Mouse (Mus musculus): ENCODE measurements around the gene Itgav. TPM values are rescaled to one million over a fixed set of nuclear protein-coding genes. Genes with fewer than 3 reads are reported as not detected.
A peak's percentile ranks its signal among the peaks of the same experiment; 100 is the strongest.

The Itgav gene
- polyA plus RNA-seq, 2 experiments = 4.1 to 11.2 TPM

DNA sequence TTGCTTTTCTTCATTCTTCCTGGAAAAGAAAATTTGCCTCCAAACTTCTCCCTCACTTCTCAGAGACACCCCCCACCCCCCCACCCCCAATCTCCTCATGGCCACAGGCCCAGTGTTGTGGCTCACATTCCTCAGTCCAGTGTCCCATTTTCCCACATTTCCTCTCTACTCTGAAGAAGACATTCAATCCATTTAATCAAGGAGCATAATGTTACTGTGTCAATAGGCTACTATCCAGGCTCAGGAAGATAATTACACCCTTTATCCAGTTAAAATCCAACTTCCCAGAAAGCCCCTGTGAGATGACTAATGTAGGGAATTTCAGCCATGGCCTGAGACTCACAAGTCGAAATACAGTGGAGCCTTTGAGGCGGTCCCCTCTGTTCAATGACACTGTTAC lies 33.8 kb upstream of the Itgav start:
- TF ChIP-seq CTCF (IDR thresholded peaks at IDR 0.05; ENCODE audit: low read depth) (no peak), EP300 (IDR thresholded peaks at IDR 0.05; ENCODE audit: low read depth) (no peak)
- WGBS (ENCODE audit: insufficient replicate concordance) = 43% methylated on average over 2 of the region's 2 CpGs
- no peak for ATAC-seq (ENCODE audit: insufficient read depth)

DNA sequence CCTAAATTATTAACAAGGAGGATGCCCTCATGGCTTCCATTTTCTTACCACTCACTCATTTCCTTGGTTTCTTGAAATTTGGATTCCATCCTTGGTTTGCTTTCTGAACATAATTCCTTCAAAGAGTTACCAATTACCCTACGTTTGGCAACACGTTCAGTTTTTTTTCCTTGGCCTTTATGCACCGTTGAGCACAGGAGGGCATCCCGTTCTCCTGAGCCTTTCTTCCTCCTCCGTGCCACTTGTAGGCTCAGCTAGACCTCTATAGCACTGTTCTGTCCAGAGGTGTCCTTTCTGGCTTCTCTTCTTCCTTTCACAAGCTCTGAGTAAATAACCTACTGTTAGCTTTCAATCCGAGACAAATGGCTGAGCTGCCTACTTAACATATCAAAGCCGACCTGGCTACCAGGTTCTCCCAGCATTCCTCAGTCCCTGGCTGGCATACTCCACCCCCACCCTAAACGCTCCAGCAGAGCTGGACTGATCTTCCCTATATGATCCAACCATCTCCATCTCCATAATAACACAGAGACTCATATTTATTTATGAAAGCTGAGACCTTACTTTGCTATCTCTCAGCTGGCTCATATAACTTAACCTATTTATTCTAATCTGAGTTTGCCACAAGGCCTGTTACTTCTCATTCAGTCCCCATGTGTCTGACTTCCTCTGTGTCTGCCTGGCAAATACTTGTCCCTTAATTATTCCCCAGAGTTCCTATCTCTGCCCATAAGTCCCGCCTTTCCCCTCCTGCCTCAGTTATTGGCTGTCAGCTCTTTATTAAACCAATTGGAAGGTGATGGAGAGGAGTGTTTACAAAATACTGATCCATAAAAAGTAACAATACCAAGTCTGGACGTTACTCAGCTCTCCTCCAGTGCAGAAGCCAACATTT lies 31.3 kb upstream of the Itgav start:
- TF ChIP-seq CTCF (IDR thresholded peaks at IDR 0.05; ENCODE audit: low read depth) (no peak), EP300 (IDR thresholded peaks at IDR 0.05; ENCODE audit: low read depth) (no peak)
- ATAC-seq (ENCODE audit: insufficient read depth) = no peak
- Histone ChIP-seq H3K4me1 (replicated peaks; ENCODE audit: control insufficient read depth in 2 of 2, insufficient read depth in 2 of 2, low read length in 1 of 2) (no peaks in the 10 kb centered on the region), H3K36me3 (replicated peaks; ENCODE audit: control insufficient read depth, insufficient read depth, low read depth) (no peaks in the 10 kb centered on the region), H3K4me3 (ENCODE audit: insufficient read depth in 1 of 2, low read depth in 2 of 2, low read length in 2 of 2) (no peak overlapping the region), H3K27ac (no peak overlapping the region), H3K9me3 (ENCODE audit: control insufficient read depth, low read length) (no peaks in the 10 kb centered on the region), H3K4me2 (ENCODE audit: low read depth) (no peak overlapping the region), H3K9ac (replicated peaks) (no peak overlapping the region), H3K27me3 (ENCODE audit: control insufficient read depth, insufficient read depth, low read length) (no peaks in the 10 kb centered on the region)
- no peak for DNase-seq (ENCODE audit: low read depth in 3 of 3, low spot score in 3 of 3)
- 47% methylated on average over 10 of the region's 10 CpGs for WGBS (ENCODE audit: insufficient replicate concordance)

More for the DNA sequence above, 33.8 kb upstream of the Itgav start:
- no peaks in the 10 kb centered on the region for H3K4me1 ChIP-seq (replicated peaks; ENCODE audit: control insufficient read depth in 2 of 2, insufficient read depth in 2 of 2, low read length in 1 of 2)
- H3K27me3 ChIP-seq (ENCODE audit: control insufficient read depth, insufficient read depth, low read length) = no peaks in the 10 kb centered on the region
- no peaks in the 10 kb centered on the region for H3K9me3 ChIP-seq (ENCODE audit: control insufficient read depth, low read length)
- H3K36me3 ChIP-seq (replicated peaks; ENCODE audit: control insufficient read depth, insufficient read depth, low read depth) = no peaks in the 10 kb centered on the region
- DNase-seq (ENCODE audit: low read depth in 3 of 3, low spot score in 3 of 3) = no peak
- no peak overlapping the region for H3K4me2 ChIP-seq (ENCODE audit: low read depth)
- H3K4me3 ChIP-seq (ENCODE audit: insufficient read depth in 1 of 2, low read depth in 2 of 2, low read length in 2 of 2) = no peak overlapping the region
- no peak overlapping the region for H3K27ac ChIP-seq
- H3K9ac ChIP-seq (replicated peaks) = no peak overlapping the region

DNA sequence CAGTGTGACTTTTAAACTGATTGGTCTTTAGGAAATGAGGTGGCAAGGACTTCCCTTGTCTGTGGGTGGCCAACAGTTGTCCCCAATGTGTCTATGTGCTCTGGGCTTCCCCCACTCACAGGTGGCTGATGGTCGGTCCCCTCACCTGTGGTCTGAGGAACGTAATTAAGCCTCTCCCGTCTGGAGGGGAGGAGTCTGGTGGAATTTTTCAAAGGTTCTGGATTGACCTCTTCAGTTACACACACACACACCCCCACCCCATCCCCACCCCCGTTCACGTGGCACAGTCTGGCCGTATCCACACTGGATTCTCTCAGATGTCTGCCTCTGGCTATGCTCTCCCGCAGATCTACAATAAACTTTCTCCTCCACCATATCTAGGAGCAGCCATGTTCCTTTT lies 30.1 kb upstream of the Itgav start:
- Histone ChIP-seq H3K9me3 (ENCODE audit: control insufficient read depth, low read length) (no peaks in the 10 kb centered on the region), H3K4me1 (replicated peaks; ENCODE audit: control insufficient read depth in 2 of 2, insufficient read depth in 2 of 2, low read length in 1 of 2) (no peaks in the 10 kb centered on the region), H3K27ac (no peak overlapping the region), H3K9ac (replicated peaks) (no peak overlapping the region), H3K4me2 (ENCODE audit: low read depth) (no peak overlapping the region), H3K36me3 (replicated peaks; ENCODE audit: control insufficient read depth, insufficient read depth, low read depth) (no peaks in the 10 kb centered on the region), H3K27me3 (ENCODE audit: control insufficient read depth, insufficient read depth, low read length) (no peaks in the 10 kb centered on the region), H3K4me3 (ENCODE audit: insufficient read depth in 1 of 2, low read depth in 2 of 2, low read length in 2 of 2) (no peak overlapping the region)
- DNase-seq (ENCODE audit: low read depth in 3 of 3, low spot score in 3 of 3) (no peak), ATAC-seq (ENCODE audit: insufficient read depth) (no peak)
- 65% methylated on average over 7 of the region's 7 CpGs for WGBS (ENCODE audit: insufficient replicate concordance)
- TF ChIP-seq CTCF (IDR thresholded peaks at IDR 0.05; ENCODE audit: low read depth) = no peak
- no peak for TF ChIP-seq EP300 (IDR thresholded peaks at IDR 0.05; ENCODE audit: low read depth)

DNA sequence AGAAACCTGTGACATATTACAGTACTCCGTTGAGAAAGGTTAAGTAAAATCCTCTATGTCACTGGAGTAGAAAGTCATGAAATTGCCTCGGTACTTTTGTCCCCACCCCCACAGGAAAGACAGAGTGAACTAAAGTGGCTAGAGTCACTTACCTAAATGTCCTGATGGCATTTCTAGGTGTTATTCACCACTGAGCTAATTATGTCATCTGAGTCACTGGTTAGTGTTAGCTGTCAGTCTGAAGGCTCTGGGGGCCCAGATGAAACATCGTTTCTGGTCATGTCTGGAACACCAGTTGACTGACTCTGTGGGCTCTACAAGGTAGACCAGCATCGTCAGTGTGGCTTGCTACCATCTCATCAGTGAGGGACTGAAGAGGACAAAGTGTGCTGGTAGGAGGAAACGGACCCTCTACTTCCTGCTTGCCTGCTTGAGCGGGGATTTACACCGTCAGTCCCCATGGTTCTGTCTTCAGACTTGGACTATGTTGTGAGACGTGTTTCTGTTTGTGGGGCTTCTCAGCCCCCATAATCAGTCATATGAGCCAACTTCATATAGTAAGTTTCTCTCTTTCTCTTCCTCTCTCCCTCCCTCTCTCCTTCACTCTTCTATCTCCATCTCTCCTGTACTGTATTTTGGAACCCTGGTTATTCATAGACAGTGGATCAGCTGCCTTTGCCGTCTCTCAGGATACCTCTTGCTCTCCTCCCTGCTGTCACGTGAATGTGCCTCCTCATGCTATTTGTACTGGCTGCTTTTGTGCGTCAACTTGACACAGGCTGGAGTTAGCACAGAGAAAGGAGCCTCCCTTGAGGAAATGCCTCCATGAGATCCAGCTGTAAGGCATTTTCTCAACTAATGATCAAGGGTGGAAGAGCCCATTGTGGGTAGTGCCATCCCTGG lies 28.6 kb upstream of the Itgav start:
- Histone ChIP-seq H3K36me3 (replicated peaks; ENCODE audit: control insufficient read depth, insufficient read depth, low read depth) (no peaks in the 10 kb centered on the region), H3K9ac (replicated peaks) (no peak overlapping the region), H3K27ac (no peak overlapping the region), H3K4me3 (ENCODE audit: insufficient read depth in 1 of 2, low read depth in 2 of 2, low read length in 2 of 2) (no peak overlapping the region), H3K9me3 (ENCODE audit: control insufficient read depth, low read length) (no peaks in the 10 kb centered on the region), H3K4me2 (ENCODE audit: low read depth) (no peak overlapping the region), H3K4me1 (replicated peaks; ENCODE audit: control insufficient read depth in 2 of 2, insufficient read depth in 2 of 2, low read length in 1 of 2) (no peaks in the 10 kb centered on the region), H3K27me3 (ENCODE audit: control insufficient read depth, insufficient read depth, low read length) (no peaks in the 10 kb centered on the region)
- TF ChIP-seq EP300 (IDR thresholded peaks at IDR 0.05; ENCODE audit: low read depth) = no peak
- no peak for TF ChIP-seq CTCF (IDR thresholded peaks at IDR 0.05; ENCODE audit: low read depth)
- ATAC-seq (ENCODE audit: insufficient read depth) (no peak), DNase-seq (ENCODE audit: low read depth in 3 of 3, low spot score in 3 of 3) (no peak)
- 45% methylated on average over 11 of the region's 11 CpGs for WGBS (ENCODE audit: insufficient replicate concordance)

DNA sequence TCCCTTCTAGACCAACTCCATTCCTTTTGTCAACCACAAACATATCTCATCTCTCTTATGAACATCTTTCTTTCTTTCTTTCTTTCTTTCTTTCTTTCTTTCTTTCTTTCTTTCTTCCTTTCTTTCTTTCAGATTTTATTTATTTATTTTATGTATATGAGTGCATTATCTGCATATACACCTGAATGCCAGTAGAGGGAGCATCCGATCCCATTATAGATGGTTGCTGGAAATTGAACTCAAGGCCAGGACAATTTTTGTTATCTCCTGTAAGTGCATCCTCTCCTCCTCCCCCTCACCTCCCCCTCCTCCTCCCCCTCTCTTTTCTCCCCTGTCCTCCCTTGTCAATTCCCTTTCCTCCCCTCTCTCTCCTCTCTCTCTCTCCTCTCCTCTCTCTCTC lies 25.7 kb upstream of the Itgav start:
- H3K27me3 ChIP-seq (ENCODE audit: control insufficient read depth, insufficient read depth, low read length) = no peaks in the 10 kb centered on the region
- no peak overlapping the region for H3K9ac ChIP-seq (replicated peaks)
- ATAC-seq (ENCODE audit: insufficient read depth) (no peak), DNase-seq (ENCODE audit: low read depth in 3 of 3, low spot score in 3 of 3) (no peak)
- no peaks in the 10 kb centered on the region for H3K36me3 ChIP-seq (replicated peaks; ENCODE audit: control insufficient read depth, insufficient read depth, low read depth)
- WGBS (ENCODE audit: insufficient replicate concordance) = 34% methylated on average over 1 of the region's 1 CpGs
- no peak overlapping the region for H3K4me2 ChIP-seq (ENCODE audit: low read depth)
- 0 out of 4 replicates have a peak, but pooled peaks cover 0 to 3% of the 10 kb centered on the region in 2 experiments for H3K4me1 ChIP-seq (replicated peaks; ENCODE audit: control insufficient read depth in 2 of 2, insufficient read depth in 2 of 2, low read length in 1 of 2)
- no peak overlapping the region for H3K27ac ChIP-seq
- no peak overlapping the region for H3K4me3 ChIP-seq (ENCODE audit: insufficient read depth in 1 of 2, low read depth in 2 of 2, low read length in 2 of 2)
- no peaks in the 10 kb centered on the region for H3K9me3 ChIP-seq (ENCODE audit: control insufficient read depth, low read length)
- TF ChIP-seq CTCF (IDR thresholded peaks at IDR 0.05; ENCODE audit: low read depth) (peak; percentile 22; the same call in 1 of the 2 replicates), EP300 (IDR thresholded peaks at IDR 0.05; ENCODE audit: low read depth) (no peak)
